Mouse (Mus musculus) left cerebral cortex, postnatal 10 days (tissue): ENCODE results near the gene Hivep3. TPM values are rescaled to one million over a fixed set of nuclear protein-coding genes. Genes with fewer than 3 reads are reported as not detected.

Source experiments
- DNase-seq, 2 experiments: peaks; one replicate each; pipeline ENCODE4 v3.0.0; 2021 to 2022; ENCODE audit warnings: low spot score in 2 of 2, mixed read lengths in 1 of 2; ENCODE audit errors: extremely low spot score in 1 of 2
- intact Hi-C: fragments of 180-260 bp; cut with DNase I; formaldehyde crosslinking; loops from one replicate; pipeline ENCODE4 v1.15.1; 2025
- total RNA-seq, 2 experiments: library from RNA; stranded (reverse); gene quantifications; 2 replicates each; pipeline ENCODE4 v1.2.3; 2021

Hivep3 gene
- total RNA-seq, 2 experiments from 2014 or later = 71.9 to 74.3 TPM

- intact Hi-C loops = loop anchor here (5.0 to 10.0 kb wide), 3 partner anchors 75 to 292 kb away; no protein-coding TSS in a partner anchor
- peak; percentile 40 to 49 for DNase-seq
These were observed 79.2 kb downstream of the Hivep3 start for GRCm38 (mm10) chr4:119812775-119813174.

DNA sequence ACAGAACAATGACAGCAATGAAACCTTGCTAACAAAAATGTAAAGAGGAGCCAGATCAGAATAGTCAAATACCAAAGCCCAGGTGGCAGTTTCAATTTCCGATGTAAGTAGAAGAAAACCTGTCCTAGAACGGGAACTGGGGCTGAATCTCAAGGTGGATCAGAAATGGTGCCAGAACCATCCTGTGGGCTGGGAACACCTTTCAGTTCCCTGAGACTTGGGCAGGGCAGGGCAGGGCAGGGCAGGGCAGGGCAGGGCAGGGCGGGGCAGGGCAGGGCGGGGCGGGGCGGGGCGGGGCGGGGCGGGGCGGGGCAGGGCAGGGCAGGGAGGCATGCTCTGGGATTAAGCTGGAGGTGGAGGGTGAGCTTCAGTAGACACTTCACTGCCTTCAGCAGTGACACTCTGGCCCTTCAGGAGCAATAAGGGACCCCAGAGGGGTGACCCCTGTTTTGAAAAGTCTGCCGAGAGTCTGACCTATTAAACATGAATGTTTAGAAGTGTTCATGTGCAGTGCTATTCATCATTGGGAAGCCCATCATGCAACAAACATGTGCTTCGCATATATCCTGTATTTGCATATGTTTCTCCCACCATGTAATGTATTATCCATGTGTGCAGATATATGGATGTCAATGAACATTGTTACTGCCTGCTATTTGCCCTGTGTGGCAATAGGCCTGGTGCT is 80.1 kb downstream of the Hivep3 start:
- intact Hi-C loops = loop anchor here (5.0 to 10.0 kb wide), 3 partner anchors 76 to 291 kb away; no protein-coding TSS in a partner anchor
- DNase-seq = no peak

DNA sequence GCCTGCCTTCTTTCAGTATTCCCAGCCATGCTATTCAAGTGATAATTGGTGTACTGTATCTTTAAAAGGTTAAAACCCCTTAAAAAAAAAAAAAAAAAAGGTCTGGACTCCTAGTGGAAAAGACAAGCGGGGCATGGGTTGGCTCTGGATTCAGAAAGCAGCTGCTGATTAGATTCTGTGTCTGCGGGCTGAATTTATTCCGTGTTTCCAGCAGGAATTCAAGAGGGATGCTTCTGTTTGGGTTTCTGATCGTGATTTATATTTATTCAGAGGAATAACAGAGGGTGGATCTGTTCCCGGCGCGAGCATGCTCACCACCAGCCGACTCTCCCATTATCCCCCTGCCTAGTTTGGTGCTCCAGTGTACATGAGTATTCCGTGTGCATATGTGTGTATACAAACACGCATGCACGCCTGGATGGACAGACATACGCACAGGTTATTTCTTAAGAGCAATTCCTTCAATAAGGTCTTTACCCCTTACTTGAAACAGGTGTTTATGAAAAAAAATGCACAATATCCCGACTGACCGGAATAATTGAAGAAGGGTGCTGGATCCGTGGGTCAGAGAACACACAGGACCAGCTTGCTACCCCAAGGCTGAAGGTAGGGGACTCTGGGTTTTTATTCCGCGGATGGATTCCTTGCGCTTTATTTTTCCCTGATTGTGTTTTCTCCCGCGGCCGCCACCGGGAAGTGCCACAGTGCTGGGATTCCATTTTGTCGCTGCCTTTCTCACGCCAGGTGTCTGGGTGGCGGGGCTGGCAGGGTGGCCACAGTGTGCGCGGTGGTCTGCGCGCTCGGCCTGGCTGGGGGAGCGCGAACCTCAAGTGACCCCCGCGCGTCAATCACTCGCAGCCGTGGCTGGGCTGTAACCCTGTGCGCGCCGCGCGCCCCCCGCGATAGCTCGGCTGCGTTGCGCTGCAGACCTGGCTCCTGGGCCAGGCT is 80.9 kb downstream of the Hivep3 start:
- peak; percentile 56 to 60 for DNase-seq
- intact Hi-C loops = loop anchor here (5.0 to 10.0 kb wide), 3 partner anchors 77 to 290 kb away; no protein-coding TSS in a partner anchor

- DNase-seq = no peak
- intact Hi-C loops = loop anchor here (10.0 kb wide), 1 partner anchor 290 kb away; no protein-coding TSS in a partner anchor
These were observed 81.7 kb downstream of the Hivep3 start for GRCm38 (mm10) chr4:119815133-119815792.

GRCm38 (mm10) chr4:119815793-119816161 is 82.2 kb downstream of the Hivep3 start:
- no peak for DNase-seq
- intact Hi-C loops = loop anchor here (10.0 kb wide), 1 partner anchor 289 kb away; no protein-coding TSS in a partner anchor

GRCm38 (mm10) chr4:119816620-119817356 is 83.2 kb downstream of the Hivep3 start:
- DNase-seq = peak in 1 of 2 experiments; percentile 61
- intact Hi-C loops = loop anchor here (10.0 kb wide), 1 partner anchor 288 kb away; no protein-coding TSS in a partner anchor

DNA sequence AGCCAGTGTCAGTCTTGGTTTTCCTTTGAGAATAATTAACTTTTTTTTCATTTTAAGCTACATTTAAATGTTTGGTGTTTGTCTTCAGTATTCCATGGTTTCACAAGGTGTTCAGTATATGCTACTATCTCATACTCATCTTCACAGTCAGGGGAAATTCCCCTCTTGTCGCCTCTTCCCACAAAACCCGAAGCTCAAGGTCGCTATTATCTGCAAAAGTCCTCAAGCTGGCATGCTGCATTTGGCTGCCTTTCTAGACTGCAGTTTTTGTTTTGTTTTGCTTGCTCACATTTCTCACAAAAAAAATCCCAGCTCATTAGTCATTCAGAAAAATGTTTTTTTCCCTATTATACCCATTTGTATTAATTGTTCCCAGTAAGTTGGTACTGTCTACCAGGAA is 92.4 kb downstream of the Hivep3 start:
- intact Hi-C loops = no loop called here
- DNase-seq = no peak

- intact Hi-C loops = no loop called here
- DNase-seq = no peak
These were observed 94.8 kb downstream of the Hivep3 start for GRCm38 (mm10) chr4:119828386-119828785.

- intact Hi-C loops = no loop called here
- no peak for DNase-seq
These were observed 95.4 kb downstream of the Hivep3 start for GRCm38 (mm10) chr4:119828996-119829395.

DNA sequence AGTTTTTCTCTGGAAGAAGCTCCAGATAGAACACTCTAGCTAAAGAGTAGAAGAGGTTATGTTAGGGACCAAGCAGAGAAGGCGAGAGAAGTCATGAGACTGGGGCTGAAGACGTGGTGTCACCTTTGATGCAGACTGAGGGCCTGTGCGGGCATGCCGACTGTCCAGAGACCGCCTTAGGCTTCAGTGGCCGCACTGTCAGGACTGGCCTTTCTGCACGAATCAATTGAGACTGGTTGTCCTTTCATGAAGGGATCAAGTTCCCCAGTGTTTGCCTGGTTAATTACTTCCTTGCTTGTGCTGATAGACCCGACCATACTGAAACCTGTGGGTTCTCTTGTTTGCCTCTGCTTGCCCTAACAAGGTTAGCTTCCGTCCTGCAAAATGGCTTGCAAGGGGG is 99.7 kb downstream of the Hivep3 start:
- intact Hi-C loops = no loop called here
- DNase-seq = no peak

GRCm38 (mm10) chr4:119833884-119834283 is 100.3 kb downstream of the Hivep3 start:
- no peak for DNase-seq
- intact Hi-C loops = no loop called here

DNA sequence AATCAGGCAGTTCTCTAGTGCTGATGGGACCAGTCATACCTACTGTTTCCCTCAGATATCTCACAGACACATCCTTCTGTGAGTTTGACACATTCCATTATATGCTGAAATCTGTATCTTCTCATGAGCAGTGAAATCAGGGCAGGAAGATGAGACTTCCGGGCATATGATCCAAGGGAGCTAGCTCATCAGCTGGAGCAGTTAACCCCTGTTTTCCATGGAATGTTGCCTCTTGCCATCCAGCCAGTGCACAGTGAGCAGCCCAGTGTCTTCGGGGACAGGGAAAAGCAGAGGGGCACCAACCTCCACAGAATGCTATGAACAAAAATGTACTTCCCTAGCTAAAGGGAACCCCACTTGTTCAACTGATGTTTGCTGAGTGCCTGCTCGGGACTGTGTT is 102.6 kb downstream of the Hivep3 start:
- no peak for DNase-seq
- intact Hi-C loops = no loop called here

GRCm38 (mm10) chr4:119837505-119838065 is 104.0 kb downstream of the Hivep3 start:
- DNase-seq = no peak
- intact Hi-C loops = no loop called here

- no peak for DNase-seq
- intact Hi-C loops = no loop called here
These were observed 104.7 kb downstream of the Hivep3 start for GRCm38 (mm10) chr4:119838308-119838707.

GRCm38 (mm10) chr4:119843294-119843693 is 109.7 kb downstream of the Hivep3 start:
- intact Hi-C loops = no loop called here
- no peak for DNase-seq

- no peak for DNase-seq
These were observed 110.7 kb downstream of the Hivep3 start for GRCm38 (mm10) chr4:119844267-119844666.

GRCm38 (mm10) chr4:119845596-119846161 is 112.1 kb downstream of the Hivep3 start:
- intact Hi-C loops = no loop called here
- DNase-seq = no peak

More at GRCm38 (mm10) chr4:119844267-119844666, 110.7 kb downstream of the Hivep3 start:
- intact Hi-C loops = no loop called here

DNA sequence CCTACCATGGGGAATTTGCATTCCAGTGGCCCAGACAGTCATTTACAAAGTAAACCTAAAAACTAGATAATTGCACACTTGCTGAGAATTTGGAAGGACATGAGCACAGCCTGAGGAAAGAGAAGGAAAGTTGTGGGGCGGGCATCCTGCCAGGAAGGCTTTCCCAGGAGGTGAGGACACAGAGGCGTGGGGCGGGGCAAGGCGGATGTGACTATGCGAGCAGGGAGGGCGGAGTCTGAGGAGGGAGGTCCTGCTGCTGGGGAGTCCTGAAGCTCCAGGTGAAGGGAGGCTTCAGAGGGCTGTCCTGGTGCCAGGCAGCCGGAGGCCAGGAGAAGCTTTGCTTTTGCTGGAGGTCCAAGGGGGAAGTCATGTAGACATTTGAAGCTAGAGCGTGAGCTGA is 118.9 kb downstream of the Hivep3 start:
- intact Hi-C loops = no loop called here
- peak in 1 of 2 experiments; percentile 78 for DNase-seq
